Mouse (Mus musculus) intestine, embryonic 14.5 days (tissue): Measurements from ENCODE around the gene Dars2. TPM values are rescaled to one million over a fixed set of nuclear protein-coding genes. Genes with fewer than 3 reads are reported as not detected.

Experiments used
- ATAC-seq: fragments of 200-750 bp; cut with Nextera tagmentation; replicated peaks from 2 replicates; pipeline ENCODE4 v1.8.0; 2017; ENCODE audit warnings: low read depth, moderate number of reproducible peaks, moderate TSS enrichment, moderate library complexity; ENCODE audit not compliant: low FRiP score, low TSS enrichment
- DNase-seq: peaks from one replicate; pipeline ENCODE4 v3.0.0-alpha.2; 2018; ENCODE audit warnings: low spot score
- H3K27ac ChIP-seq: fragments of 300-500 bp; sonication (generic); 2 replicates; pipeline ENCODE4 v1.5.1; 2014; ENCODE audit warnings: low read depth, mild to moderate bottlenecking, control low read depth
- H3K27me3 ChIP-seq: fragments of 300-500 bp; sonication (generic); replicated peaks from 2 replicates; pipeline ENCODE4 v1.6.1; 2014; ENCODE audit warnings: low read length, control low read depth; ENCODE audit not compliant: control insufficient read depth, insufficient read depth
- H3K36me3 ChIP-seq: fragments of 300-500 bp; sonication (generic); 2 replicates; pipeline ENCODE4 v1.6.1; 2014; ENCODE audit warnings: low read length, control low read depth; ENCODE audit not compliant: control insufficient read depth, insufficient read depth
- H3K4me1 ChIP-seq: fragments of 300-500 bp; sonication (generic); replicated peaks from 2 replicates; pipeline ENCODE4 v1.6.1; 2014; ENCODE audit warnings: low read length, control low read depth, mixed read lengths; ENCODE audit not compliant: control insufficient read depth, insufficient read depth
- H3K4me2 ChIP-seq: fragments of 300-500 bp; sonication (generic); 2 replicates; pipeline ENCODE4 v1.6.1; 2014; ENCODE audit warnings: low read length
- H3K4me3 ChIP-seq: fragments of 300-500 bp; sonication (generic); 2 replicates; pipeline ENCODE4 v1.5.1; 2014; ENCODE audit warnings: low read depth, low read length, control low read depth, mixed read lengths
- H3K9ac ChIP-seq: fragments of 300-500 bp; sonication (generic); 2 replicates; pipeline ENCODE4 v1.6.1; 2014; ENCODE audit warnings: mild to moderate bottlenecking, low read length
- H3K9me3 ChIP-seq: fragments of 300-500 bp; sonication (generic); 2 replicates; pipeline ENCODE4 v1.6.1; 2016; ENCODE audit warnings: low read length, control low read depth; ENCODE audit not compliant: control insufficient read depth
- WGBS: fragments of 180-500 bp; shearing (Covaris S2); extraction: QIAGEN DNeasy Blood & Tissue Kit; methylation state at CpG from one replicate; pipeline ENCODE4 v1.1.7; 2014; 5-methylcytosine and 5-hydroxymethylcytosine counted together
- polyA plus RNA-seq: library from polyadenylated mRNA; unstranded; fragments of >200 nt; fragmentation: Nextera tagmentation; extraction: Ambion mirVana; gene quantifications from 2 replicates; pipeline ENCODE4 v1.2.1, GENCODE M21; 2014

The Dars2 gene
- polyA plus RNA-seq, 1 experiment from 2014 or later: 44.0 TPM

- Histone ChIP-seq H3K9me3 (no peaks in the 10 kb centered on the region), H3K27ac (no peak overlapping the region; the same call in 1 of the 2 replicates), H3K4me2 (peak overlapping the region; percentile 64), H3K9ac (peak overlapping the region; percentile 96), H3K4me1 (peaks cover 9% of the 10 kb centered on the region), H3K4me3 (peak overlapping the region; percentile 93), H3K27me3 (no peaks in the 10 kb centered on the region), H3K36me3 (peaks cover 40% of the 10 kb centered on the region)
- DNase-seq: no peak
- ATAC-seq: no peak
- WGBS: 51% methylated on average over 3 of the region's 3 CpGs
These were observed 32.5 kb downstream of the Dars2 start for GRCm38 (mm10) chr1:161038004-161038403.

GRCm38 (mm10) chr1:161037599-161037998, 32.9 kb downstream of the Dars2 start:
- WGBS: 30% methylated on average over 3 of the region's 3 CpGs
- H3K27me3 ChIP-seq: no peaks in the 10 kb centered on the region
- peak overlapping the region; percentile 93 for H3K4me3 ChIP-seq
- peak overlapping the region; percentile 96 for H3K9ac ChIP-seq
- no peak for DNase-seq
- H3K4me1 ChIP-seq: peaks cover 9% of the 10 kb centered on the region
- H3K36me3 ChIP-seq: peaks cover 37% of the 10 kb centered on the region
- peak overlapping the region; percentile 23; the same call in 1 of the 2 replicates for H3K27ac ChIP-seq
- no peaks in the 10 kb centered on the region for H3K9me3 ChIP-seq
- H3K4me2 ChIP-seq: peak overlapping the region; percentile 64
- ATAC-seq: no peak

DNA sequence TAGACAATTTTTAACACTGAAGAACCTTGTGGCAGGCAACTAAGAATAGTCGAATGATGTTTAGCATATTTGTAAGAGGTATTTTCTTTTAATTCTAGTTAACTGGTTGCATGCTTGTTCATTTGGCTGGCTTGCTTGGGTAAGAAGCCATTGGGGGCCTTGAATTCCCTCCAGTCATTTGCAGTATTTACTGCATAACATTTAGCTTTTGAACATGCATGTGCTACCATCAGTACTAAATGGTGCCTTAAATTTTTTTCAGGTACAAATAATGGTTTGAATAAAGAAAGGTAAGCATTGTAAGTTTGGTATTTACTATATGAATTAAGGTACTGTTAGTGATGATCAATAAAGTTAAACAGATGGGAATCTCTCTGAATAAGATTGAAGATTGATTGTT, 33.4 kb downstream of the Dars2 start:
- 0% methylated on average over 1 of the region's 1 CpGs for WGBS
- no peak for ATAC-seq
- H3K27ac ChIP-seq: peak overlapping the region; percentile 89

DNA sequence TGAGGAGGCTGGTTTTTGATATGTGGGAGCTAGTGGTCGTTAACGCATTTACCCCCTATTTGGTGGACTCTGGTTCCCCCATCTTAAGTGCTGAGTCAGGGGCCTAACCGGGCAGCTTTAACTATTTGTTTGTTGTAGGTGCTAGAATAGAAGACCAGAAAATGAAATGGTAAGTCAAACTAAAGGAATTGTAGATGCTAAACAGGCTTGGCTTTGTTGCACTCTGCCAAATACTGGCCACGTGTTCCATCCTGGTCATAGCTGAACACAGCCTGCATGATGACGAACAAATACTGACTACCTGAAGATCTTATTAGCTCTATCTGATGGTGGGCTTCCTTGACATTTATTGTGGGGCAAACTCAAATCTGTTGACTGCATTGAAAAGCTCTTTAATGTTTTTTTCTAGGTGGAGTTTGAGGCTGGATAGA, 34.0 kb downstream of the Dars2 start:
- DNase-seq (peak; percentile 72), ATAC-seq (no peak)
- Histone ChIP-seq H3K4me3 (peak overlapping the region; percentile 93), H3K9ac (peak overlapping the region; percentile 96), H3K4me2 (peak overlapping the region; percentile 64), H3K4me1 (peaks cover 9% of the 10 kb centered on the region), H3K27ac (peak overlapping the region; percentile 89), H3K36me3 (peaks cover 49% of the 10 kb centered on the region), H3K9me3 (no peaks in the 10 kb centered on the region), H3K27me3 (no peaks in the 10 kb centered on the region)
- under 1% methylated on average over 5 of the region's 5 CpGs for WGBS

More for the DNA sequence above, 33.4 kb downstream of the Dars2 start:
- Histone ChIP-seq H3K4me2 (peak overlapping the region; percentile 64), H3K9me3 (no peaks in the 10 kb centered on the region), H3K27me3 (no peaks in the 10 kb centered on the region), H3K9ac (peak overlapping the region; percentile 96), H3K4me3 (peak overlapping the region; percentile 93), H3K4me1 (peaks cover 9% of the 10 kb centered on the region), H3K36me3 (peaks cover 43% of the 10 kb centered on the region)
- DNase-seq: no peak

- Histone ChIP-seq H3K36me3 (peaks cover 54% of the 10 kb centered on the region), H3K4me2 (peak overlapping the region; percentile 64), H3K27me3 (no peaks in the 10 kb centered on the region), H3K27ac (peak overlapping the region; percentile 89), H3K9me3 (no peaks in the 10 kb centered on the region), H3K4me3 (peak overlapping the region; percentile 93), H3K4me1 (peaks cover 9% of the 10 kb centered on the region), H3K9ac (peak overlapping the region; percentile 96)
- no peak for ATAC-seq
- 0% methylated on average over 6 of the region's 6 CpGs for WGBS
- no peak for DNase-seq
These were observed 34.6 kb downstream of the Dars2 start for GRCm38 (mm10) chr1:161035786-161036404.

- 0% methylated on average over 14 of the region's 14 CpGs for WGBS
- ATAC-seq (peak; percentile 11), DNase-seq (no peak)
- Histone ChIP-seq H3K9ac (peak overlapping the region; percentile 96), H3K9me3 (no peaks in the 10 kb centered on the region), H3K36me3 (peaks cover 57% of the 10 kb centered on the region), H3K4me2 (peak overlapping the region; percentile 64), H3K27ac (peak overlapping the region; percentile 89), H3K4me3 (peak overlapping the region; percentile 93), H3K4me1 (peaks cover 9% of the 10 kb centered on the region), H3K27me3 (no peaks in the 10 kb centered on the region)
These were observed 35.1 kb downstream of the Dars2 start for GRCm38 (mm10) chr1:161035281-161035785.

DNA sequence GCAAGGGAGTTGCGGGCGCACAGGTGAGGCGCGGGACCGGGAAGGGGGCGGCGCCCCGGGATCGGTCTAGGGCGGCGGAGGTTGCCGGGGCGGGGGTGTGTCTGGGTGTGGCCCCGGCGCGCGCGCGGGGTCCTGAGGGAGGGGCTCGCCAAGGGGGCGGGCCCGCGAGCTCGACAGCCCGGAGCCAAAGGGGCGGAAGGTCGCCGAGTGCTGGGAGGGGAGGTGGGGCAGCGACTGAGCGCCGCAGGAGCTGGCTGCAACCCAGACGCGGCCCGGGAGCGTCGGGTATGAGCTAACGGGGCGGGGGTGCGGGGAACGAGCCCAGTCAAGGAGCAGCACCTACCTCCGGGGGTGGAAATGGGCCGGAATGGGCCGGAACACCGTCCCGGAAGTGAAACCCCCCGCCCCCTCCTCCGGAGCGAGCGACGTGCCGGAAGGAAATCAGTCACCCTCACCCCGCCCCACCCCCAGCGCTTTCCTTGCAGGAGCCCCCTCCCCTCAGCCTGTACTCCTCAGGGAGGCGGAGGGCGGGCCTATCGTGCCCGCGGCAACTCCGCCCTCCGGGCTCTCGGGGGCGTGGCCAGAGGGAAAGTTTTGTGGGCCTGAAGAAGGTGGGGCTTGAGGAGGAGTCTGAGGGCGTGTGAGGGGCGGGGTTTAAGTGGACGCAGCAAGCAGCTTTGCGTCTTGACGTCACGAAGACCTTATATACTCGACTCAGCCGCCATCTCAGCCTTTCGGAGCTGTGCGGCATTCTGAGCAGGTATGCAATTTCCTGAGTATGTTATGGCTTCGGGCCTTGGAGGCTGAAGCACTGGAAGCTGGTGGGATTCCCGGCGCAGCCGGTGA, 35.8 kb downstream of the Dars2 start, which contains the start of gene Zbtb37:
Gene Zbtb37, minus strand, starts transcription at position 415 of the 846 bp plus-strand sequence.
- ATAC-seq (peak; percentile 87), DNase-seq (peak; percentile 99)
- H3K4me1 ChIP-seq: peaks cover 9% of the 10 kb centered on the region
- peak within 1 kb of the TSS; percentile 89 for H3K27ac ChIP-seq
- under 1% methylated on average over 63 of the region's 76 CpGs for WGBS
- peak within 1 kb of the TSS; percentile 79 for H3K4me2 ChIP-seq
- peak within 1 kb of the TSS; percentile 93 for H3K4me3 ChIP-seq
- peak within 1 kb of the TSS; percentile 96 for H3K9ac ChIP-seq
- peaks cover 64% of the 10 kb centered on the region for H3K36me3 ChIP-seq
- H3K27me3 ChIP-seq: no peaks in the 10 kb centered on the region
- no peaks in the 10 kb centered on the region for H3K9me3 ChIP-seq

DNA sequence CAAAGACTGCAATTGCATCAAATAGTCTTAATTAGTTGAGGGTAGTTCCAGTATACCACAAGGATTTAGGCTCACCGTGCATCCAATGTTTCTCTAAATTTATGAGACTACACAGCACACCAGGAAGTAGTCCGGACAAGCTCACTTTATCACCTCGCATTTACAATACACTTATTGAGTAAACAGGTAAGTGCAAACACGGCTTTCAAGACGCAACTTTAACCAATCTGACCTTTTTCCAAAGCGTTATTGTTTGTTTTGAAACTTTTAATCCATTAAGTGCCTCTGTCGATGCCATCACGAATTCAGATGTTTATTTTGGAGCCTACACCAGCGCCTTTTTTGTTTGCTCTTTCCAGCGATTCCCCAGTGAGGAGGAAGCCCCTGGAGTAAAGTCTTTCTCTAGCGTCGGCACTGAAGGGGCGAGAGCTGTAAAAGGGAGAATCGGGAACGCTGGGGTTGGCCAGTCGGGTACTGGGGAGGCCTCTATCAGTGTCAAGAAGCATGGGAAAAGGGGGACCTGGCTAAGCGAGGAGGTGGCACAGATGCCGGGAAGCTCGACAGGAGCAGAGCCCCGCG, 36.5 kb downstream of the Dars2 start:
- H3K9ac ChIP-seq: peak overlapping the region; percentile 96
- H3K27me3 ChIP-seq: no peaks in the 10 kb centered on the region
- ATAC-seq: no peak
- peaks cover 9% of the 10 kb centered on the region for H3K4me1 ChIP-seq
- under 1% methylated on average over 21 of the region's 21 CpGs for WGBS
- DNase-seq: no peak
- peak overlapping the region; percentile 79 for H3K4me2 ChIP-seq
- H3K27ac ChIP-seq: peak overlapping the region; percentile 89
- no peaks in the 10 kb centered on the region for H3K9me3 ChIP-seq
- H3K36me3 ChIP-seq: peaks cover 67% of the 10 kb centered on the region
- peak overlapping the region; percentile 93 for H3K4me3 ChIP-seq
